Mouse (Mus musculus) spleen, embryonic (tissue): Measurements from ENCODE around the gene Olfr156.
"Not testable (repeated sequence)": the region's sequence is repeated elsewhere in the genome, so short reads cannot be mapped to it uniquely, and the experiment has no call there.

ENCODE experiments used
- CTCF ChIA-PET: fragments of 350-600 bp; sonication (Branson Sonifier 250); formaldehyde crosslinking; loops from one replicate; lab custom pipeline; 2022; lab: Charles Lee

Gene Olfr156

GRCm38 (mm10) chr4:43823845-43824337 lies at the start of gene Olfr156:
Gene Olfr156 (minus strand): TSS chr4:43823895.
- CTCF ChIA-PET = no interaction called here

- CTCF ChIA-PET = no interaction called here
These were observed 46.1 kb upstream of the Olfr156 start for GRCm38 (mm10) chr4:43869821-43870220.

GRCm38 (mm10) chr4:43863298-43863697 lies 39.6 kb upstream of the Olfr156 start:
- CTCF ChIA-PET = no interaction called here

GRCm38 (mm10) chr4:43860744-43861519 lies 37.2 kb upstream of the Olfr156 start:
- CTCF ChIA-PET = interaction anchor here (1.5 kb wide), 1 partner anchor 99 kb away, joined by 3 read pairs; no protein-coding TSS in a partner anchor

DNA sequence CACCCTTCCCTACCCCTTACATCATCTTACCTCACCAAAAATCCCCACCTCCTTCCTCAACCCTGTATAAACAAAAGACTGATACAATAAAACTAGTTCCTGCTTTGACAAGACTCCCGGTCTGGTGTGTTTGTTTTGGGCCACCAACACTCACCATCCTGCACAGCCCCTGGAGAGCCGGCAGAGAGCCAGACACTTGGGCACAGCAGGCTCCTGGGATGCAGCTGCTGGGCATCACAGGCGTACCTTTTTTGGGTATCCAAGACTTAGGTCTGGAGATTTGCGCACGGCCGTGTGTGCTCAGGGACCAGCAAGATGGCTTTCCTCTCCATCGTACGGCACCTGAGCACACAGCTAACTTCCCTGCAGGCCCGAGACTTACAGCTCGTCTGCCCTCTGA lies 36.2 kb upstream of the Olfr156 start:
- CTCF ChIA-PET = no interaction called here

DNA sequence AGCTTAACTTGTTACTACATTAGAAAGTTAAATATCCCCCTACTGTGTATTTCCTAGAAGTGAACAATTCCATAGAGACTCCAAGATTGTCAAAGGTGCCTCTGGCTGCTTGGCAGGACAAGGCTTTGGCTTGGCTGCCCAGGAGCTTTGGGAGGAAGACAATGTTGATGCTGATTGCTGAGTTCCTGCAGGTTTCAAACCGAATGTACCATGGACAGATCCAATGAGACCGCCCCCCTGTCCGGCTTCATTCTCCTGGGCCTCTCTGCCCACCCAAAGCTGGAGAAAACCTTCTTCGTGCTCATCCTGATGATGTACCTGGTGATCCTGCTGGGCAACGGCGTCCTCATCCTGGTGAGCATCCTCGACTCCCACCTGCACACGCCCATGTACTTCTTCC lies 30.4 kb upstream of the Olfr156 start:
- CTCF ChIA-PET = no interaction called here

DNA sequence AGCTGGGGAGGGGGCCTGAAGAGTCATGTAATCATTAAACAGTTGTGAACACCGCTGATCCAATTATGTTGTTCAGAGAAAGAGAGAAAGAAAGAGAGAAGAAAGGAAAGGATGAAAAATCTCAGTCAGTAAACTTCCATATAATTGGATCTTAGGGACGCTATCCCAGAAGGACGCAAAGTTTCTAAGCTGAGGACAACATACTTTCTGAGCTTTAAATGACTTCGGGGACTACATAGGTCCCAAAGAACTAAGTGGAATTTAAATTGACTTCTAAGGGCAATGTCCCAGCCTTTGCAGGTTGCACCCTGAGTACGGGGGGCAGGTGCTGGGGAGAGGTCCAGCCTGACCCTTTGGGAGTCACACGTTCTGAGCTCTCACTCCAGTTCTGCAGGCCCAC lies 27.6 kb upstream of the Olfr156 start, which contains the start of gene Olfr155:
TSS of gene Olfr155 (plus strand) at position 301 of the 400 bp plus-strand sequence.
- CTCF ChIA-PET = no interaction called here

DNA sequence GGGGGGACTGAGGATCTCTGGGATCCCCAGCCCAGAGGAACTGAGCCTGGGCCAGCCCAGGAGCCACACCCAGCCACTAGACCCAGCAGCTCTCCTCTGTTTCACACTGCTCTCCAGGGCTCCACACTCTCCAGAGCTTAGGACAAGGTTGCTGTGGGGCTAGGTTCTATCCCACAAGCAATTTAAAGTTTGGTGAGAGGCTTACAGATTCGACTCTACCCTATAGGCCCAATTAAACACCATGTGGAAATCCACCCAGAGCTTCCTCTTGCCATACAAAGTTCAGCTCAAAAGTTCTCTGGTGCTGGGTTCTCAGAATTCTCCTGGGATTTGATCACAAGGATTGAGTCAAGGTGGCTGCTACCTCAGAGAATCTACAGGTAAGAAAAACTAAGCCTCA lies 16.4 kb upstream of the Olfr156 start, which contains the start of gene Olfr157:
TSS of gene Olfr157 (minus strand) at position 101 of the 400 bp plus-strand sequence.
- CTCF ChIA-PET = no interaction called here

GRCm38 (mm10) chr4:43838326-43838725 lies 14.6 kb upstream of the Olfr156 start:
- CTCF ChIA-PET = no interaction called here

DNA sequence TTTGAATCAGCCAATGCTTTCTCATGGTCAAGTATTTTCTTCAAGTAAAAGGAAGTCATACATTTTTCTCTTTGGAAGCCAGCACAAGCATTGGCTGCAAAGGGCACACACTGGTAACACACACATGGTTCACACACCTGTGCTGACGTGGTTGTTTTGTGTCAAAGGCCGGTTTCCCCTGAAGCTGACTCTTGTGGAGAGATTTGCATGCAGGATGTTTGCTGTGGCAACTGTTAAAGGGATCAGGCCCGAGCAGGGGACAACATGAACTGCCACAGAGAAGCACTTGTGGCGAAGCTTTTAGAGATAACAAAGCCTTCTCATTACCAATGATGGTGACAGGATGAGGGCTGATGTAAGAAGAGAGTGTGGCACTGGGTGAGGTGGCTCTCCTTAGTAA lies 11.1 kb upstream of the Olfr156 start:
- CTCF ChIA-PET = no interaction called here

DNA sequence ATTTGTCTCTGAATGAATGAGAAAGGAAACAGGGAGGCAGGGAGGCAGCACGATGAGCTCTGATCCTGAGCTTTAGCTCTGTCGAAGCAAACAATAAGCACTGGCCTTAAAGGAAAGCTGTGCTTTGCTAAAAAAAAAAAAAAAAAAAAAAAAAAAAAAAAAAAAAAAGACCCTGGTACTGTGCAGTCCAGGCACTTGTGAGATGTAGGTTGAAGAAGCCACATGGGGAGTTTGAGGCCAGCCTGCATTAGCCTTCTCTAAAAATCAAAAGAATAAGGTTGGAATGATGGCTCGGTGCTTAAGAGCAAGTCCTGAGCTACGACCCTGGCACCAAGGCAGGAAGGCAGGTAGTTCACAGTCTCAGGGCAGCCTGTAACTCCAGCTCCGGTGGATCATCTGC lies 10.1 kb upstream of the Olfr156 start:
- CTCF ChIA-PET = interaction anchor here (0.6 kb wide), 1 partner anchor 57 kb away, joined by 3 read pairs; no protein-coding TSS in a partner anchor

DNA sequence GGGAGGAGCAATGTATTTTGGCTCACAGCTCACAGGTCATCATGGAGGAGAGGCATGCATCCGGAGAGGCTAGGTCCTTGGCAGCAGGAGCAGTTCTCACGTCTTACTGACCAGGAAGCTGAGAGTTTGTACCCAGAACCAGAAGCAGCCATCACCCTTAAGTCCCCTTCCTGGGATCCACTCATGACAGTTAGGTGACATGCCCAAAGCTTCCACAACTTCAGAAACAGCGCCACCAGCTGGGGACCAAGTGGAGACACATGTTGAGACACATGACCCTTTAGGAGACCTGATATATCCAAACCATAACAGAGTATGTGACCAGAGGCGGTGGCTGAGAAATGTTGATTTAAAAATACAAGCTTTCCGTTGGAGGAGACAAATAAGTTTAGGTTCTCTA lies 8.3 kb upstream of the Olfr156 start:
- CTCF ChIA-PET = no interaction called here

DNA sequence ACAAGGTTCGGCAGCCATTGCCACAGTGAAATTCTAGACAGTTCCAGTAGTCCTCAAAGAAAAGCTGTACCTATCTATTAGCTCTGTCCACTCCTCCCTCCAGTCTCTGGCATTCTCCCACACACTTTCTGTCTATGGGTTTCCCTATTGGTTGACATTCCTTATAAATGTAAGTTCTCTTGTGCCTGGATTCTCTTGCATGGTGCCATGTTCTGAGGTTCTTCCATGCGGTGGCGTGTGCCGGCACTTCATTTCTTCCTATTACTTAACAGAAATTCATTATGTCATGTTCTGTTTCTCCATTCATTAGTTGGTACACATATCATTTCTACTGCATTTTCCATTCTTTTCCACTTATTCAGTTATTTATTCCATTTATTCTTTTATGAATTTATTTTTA lies 5.1 kb upstream of the Olfr156 start:
- CTCF ChIA-PET = no interaction called here

DNA sequence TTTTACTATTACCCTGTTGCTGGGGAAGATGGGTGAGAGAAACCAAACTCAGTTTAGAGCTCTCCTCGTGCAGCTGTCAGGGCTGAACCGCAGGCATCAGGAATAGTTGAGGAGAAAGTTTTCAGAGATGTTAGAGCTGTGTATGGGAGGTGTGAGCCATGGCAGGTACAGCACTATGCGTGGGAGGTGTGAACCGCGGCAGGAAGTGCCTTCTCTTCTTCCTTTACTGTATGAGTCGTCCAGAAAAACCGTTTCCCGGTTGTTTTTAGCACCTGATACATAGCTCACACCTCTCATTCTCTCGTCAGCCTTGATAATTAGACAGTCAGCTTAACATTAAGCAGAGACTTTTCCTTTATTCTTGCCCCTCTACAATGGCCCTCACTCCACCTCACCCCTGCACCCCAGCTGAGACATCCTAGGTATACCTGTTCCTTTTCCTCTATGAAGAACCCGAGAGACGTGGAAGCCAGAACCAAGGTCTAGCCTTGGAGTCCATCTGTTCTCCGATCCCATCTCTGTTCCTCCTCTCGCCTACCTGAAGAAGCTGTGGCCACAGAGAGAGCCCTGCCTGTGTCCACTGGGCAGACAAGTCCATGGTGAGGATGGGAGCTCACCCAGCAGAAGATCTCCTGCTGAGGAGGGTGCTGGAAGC lies 672 bp downstream of the Olfr156 start:
- CTCF ChIA-PET = no interaction called here

DNA sequence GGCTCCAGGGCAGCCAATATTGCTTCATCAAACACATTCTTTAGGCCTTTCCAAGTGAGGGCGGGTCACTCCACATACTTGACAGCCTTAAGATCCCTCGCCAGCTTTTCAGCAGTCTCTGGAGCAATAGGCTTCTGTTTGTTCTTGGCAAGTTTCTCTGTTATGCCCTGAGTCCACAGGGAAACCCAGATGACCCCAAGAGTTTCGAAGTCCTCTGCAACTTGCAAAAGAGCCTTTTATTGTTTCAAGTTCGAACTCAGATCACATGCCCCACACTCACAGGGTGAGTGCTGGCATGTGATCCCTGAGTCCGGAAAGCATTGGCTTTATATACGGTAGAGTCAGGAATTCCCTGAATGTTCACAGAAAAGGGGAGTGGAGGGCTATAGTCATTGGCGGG lies 24.8 kb downstream of the Olfr156 start:
- CTCF ChIA-PET = no interaction called here

GRCm38 (mm10) chr4:43795844-43796243 lies 27.9 kb downstream of the Olfr156 start:
- CTCF ChIA-PET = not testable (repeated sequence)

- CTCF ChIA-PET = no interaction called here
These were observed 28.4 kb downstream of the Olfr156 start for GRCm38 (mm10) chr4:43795296-43795695.

DNA sequence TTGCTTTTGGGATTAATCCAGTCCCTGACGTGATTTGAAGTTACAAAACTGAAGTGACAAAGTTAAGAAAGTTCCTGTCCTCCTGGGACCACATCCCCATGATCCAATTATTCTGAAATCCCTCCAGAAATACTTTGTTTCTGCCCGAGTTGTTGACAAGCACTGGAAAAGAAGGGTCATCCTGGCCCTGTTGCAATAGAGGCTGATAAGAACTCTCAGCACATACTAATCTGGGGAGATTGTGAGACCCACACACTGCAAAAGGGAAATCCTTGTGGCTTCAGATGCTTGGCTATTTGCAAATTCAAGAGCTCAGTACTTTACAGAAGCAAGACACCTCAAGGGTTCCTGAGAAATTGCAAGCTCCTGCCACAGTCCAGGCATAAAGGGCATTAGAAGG lies 51.4 kb downstream of the Olfr156 start:
- CTCF ChIA-PET = no interaction called here

DNA sequence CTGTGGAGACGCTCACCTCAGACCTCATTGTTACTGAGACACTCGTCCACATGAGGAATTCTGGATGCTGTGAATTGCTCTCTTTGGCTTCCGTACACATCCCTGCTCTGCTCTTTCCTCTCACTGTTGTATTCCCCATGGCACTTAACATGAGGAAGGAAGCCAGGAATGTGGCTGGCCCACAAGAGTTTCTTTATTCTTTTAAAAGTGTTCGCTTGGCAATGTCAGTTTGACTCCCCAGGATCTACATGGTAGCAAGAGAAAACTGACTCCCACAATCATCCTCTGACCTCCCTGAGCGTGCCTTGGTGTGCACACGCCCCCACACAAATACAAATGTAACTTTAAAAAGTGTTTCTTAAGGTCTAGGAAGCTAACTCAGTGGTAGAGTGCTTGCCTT lies 52.1 kb downstream of the Olfr156 start:
- CTCF ChIA-PET = no interaction called here

DNA sequence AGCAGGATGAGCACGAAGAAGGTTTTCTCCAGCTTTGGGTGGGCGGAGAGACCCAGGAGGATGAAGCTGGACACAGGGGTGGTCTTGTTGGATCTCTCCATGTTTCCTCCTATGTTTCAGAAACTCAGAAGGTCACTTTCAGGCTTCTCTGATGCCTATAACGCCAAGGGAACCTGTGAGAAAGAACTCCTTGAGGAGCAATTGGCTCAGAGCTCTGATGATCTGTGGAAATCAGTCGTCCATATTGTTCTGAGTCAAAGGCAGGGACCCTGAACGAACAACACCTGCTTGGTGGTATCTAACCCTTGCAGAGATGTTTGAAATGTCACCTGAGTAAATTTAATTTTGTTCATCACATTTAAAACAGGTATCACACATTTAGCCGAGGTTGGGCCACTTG lies 52.8 kb downstream of the Olfr156 start, which contains the start of gene Olfr159:
TSS of gene Olfr159 (minus strand) at position 101 of the 400 bp plus-strand sequence.
- CTCF ChIA-PET = no interaction called here
